Mouse (Mus musculus) layer of hippocampus, postnatal 14 days (tissue): ENCODE data around the gene Adra1b. TPM values are rescaled to one million over a fixed set of nuclear protein-coding genes. Genes with fewer than 3 reads are reported as not detected.

ENCODE experiments used
- DNase-seq, 2 experiments: peaks; one replicate each; pipeline ENCODE4 v3.0.0; 2021 to 2022; ENCODE audit warnings: low spot score in 2 of 2, mixed read lengths in 1 of 2
- total RNA-seq, 2 experiments: library from RNA; stranded (reverse); gene quantifications; 2 replicates each; pipeline ENCODE4 v1.2.3; 2021

The Adra1b gene
- total RNA-seq, 2 experiments from 2014 or later: 4.1 to 6.0 TPM

- DNase-seq: no peak
Measured at GRCm38 (mm10) chr11:43895323-43895722, 5.7 kb downstream of the Adra1b start.

DNA sequence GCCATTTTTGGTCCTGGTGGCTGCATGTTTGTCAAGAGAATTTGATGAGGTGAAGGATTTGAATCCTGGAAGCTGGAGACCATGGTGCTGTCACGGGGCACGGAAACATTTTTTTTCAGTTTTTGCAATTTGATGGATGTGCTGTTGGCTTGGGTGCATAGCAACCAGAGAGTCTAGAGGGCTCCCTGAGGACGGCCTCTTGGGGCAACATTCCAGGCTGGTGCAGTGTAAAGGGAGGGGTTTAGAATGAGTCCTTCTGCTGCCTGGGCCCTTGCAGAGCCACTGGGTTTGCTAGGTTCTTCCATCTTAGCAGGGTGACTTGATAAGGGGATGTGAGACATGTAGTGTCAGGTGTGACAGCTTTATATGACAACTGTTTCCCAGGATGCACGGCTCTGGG lies 8.5 kb downstream of the Adra1b start:
- DNase-seq: no peak

DNA sequence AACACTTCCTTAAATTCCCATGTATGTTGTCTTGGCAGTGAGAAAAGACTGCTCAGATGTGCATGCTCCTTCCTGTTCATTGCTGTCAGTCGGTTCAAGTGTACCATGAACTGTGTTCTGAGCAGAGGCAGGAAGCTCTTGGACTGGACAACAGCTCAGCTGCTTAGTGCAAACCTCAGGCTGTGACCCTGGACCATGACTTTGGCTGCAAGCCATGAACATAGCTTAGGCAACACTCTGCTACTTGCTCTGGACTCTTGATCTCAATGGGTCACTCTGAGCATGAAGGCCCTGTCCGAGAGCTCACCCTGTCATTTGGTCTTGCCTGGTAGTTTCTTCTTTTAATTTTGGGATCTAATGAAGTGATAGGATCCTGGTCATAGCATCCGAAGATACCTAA lies 9.6 kb downstream of the Adra1b start:
- no peak for DNase-seq

GRCm38 (mm10) chr11:43889208-43889915 lies 11.6 kb downstream of the Adra1b start:
- DNase-seq: no peak

GRCm38 (mm10) chr11:43888736-43889135 lies 12.3 kb downstream of the Adra1b start:
- no peak for DNase-seq

GRCm38 (mm10) chr11:43887597-43887996 lies 13.4 kb downstream of the Adra1b start:
- DNase-seq: no peak

DNA sequence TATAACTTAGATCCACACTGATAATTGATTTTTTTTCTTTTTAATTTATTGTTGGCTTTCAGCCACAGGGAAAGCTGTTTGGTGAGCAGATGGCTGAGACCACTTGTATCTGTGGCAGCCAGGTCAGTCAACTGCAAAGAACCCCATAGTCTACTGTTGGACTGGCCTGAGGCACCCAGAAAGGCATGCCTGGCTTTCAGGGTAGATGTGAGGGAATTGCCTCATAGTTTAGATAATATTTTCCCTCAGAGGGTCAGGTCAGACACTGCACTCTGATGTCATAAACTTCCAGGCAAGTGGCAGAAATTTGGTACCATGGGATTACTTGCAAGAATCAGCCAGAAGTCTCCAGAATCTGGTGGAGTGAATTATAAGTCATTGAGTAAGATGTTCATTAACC lies 16.5 kb downstream of the Adra1b start:
- no peak for DNase-seq

DNA sequence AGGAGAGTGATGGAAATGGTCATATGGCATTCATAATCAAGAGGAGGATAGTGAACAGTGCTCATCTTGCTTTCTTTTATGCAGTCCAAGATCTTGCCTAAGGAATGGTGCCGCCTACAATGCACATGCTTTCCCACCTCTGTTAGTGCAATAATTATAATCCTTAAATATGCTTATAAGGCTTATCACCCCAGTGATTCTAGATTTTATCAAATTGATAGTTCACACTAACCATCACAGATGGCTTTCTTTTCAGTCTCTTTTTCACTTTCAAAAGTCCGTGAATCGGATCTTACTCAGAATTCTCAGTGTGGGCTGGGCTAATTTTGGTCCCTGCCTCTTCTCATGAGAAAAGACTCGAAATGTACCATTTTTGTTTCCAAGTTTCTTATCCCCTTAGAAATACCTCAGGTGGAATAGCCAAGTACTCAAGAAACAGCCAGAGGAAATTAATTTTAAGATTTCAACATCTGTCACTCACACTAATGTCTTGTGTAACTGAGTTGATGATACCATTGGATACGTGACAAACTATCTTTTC lies 17.3 kb downstream of the Adra1b start:
- no peak for DNase-seq

DNA sequence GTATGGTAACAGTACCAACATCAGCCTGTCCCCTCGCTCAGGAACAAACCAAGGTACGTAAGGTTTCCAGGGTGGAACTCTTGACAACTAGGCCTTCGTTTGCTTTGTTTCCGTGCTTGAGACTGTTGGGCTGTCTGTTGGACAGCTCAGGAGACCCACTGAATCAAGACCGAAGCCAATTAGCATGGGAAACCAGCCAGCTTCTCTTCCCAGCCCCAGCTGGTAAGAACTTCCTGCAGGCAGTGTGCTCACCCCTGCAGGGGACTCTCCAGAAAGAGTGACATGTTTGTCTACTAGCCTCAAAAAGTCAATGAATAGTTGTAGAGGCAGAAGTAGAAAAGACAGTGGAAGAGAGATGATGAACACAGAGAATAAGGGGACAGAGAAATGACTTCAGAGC lies 23.8 kb downstream of the Adra1b start:
- no peak for DNase-seq

DNA sequence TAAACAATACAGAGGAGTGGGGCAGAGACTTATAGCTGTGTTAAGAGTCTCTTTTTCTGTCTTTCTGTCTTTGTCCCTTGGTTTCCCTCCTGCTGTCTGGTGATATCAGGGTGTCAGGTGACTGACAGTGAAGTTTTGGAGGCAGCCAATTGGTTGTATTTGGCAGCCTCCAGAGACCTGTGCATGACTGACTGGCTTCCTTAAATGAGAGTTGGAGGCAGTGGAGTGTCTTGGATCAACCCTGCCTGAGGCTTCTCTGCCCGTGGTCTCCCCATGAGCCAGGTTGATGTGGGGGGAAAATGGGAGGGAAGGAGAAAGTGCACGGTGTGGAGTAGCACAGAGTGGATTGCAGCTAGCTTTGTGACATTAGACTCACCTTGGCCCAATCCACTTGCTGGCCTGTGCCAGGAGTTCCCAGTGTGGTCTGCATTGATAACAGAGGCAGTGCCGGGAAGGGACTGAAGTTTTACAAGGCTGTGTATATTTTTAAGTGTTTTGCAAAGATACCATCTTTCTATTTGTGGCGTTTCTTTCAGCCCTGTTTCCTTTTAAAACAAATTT lies 33.2 kb downstream of the Adra1b start:
- DNase-seq: no peak

DNA sequence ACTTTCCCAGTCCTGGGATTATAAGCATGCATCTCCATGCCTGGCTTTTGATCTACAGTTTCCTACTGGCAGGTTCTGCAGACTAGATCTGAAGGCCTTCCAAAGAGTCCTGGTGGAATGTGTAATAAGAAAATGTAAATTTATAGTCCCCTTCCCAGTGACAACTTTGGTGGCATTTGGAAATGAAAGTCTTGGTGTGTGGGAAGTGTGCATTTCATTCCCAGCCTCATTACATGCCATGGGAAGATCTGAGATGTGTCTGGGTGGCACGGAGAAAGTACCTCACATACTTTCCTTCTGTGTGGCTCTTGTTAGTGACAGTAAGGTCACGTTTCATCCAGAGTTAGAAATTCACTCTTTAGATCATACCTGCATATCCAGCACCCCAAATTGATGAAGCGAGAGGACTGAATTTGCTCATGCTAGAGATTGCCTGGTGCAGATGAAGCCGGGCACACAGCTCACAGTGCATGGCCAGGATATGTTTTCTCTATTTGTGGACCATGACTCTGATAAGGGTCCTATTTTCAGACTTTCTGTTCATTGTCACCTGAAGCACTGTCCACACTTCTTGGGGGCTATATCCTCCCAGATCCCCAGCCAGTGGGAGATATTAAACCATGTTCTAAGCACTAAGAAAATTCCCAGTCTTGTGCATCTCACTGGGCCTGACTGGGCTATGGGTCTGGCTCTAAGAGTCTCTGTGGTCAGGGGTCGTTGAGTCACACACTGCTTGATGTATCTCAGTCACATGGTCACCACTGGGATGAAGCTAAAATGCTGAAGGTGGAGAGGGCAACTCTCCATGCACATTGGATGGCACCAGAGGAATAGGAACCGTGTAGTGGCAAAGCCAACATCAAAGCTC lies 35.5 kb downstream of the Adra1b start:
- no peak for DNase-seq

DNA sequence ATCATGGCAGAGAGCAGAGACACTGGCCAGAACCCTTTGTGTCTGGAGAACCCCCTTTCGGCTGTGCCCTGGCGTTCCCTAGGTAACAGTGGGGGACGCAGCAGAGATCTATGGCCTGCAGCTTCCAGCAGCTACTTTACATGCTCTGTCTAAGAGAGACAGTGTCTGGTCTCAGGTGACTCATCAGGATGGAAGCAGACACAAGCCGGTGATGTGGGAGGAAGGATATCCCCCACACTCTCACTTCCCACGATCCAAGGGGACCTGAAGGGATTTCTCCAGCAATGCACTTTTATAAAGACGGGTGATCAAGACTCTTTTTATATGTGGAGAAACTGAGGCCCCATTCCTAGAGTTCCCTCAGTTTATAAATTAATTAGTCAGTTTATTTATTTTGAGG lies 48.0 kb downstream of the Adra1b start:
- no peak for DNase-seq

GRCm38 (mm10) chr11:43848056-43848455 lies 53.0 kb downstream of the Adra1b start:
- no peak for DNase-seq

GRCm38 (mm10) chr11:43841596-43841995 lies 59.4 kb downstream of the Adra1b start:
- no peak for DNase-seq

DNA sequence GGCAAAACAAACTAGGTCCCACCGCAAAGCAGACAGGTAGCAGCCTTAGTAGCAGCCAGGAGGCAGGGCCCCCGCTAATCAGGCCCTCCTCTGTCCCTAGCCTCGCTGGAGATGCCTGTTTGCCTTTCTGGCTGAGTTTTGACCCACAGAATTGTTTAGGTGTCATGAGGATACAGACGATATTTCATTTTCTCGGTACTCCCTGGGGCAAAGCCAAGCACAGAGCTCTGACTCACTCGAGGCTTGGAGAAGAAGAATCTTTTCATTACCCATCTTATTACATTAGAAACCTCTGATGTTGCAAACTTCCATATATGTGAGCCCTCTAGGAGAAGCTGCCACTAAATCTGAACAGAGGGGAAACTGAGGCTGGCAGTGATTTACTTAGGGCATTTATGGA lies 60.5 kb downstream of the Adra1b start:
- DNase-seq: no peak

GRCm38 (mm10) chr11:43835880-43836740 lies 64.9 kb downstream of the Adra1b start:
- peak; percentile 62 to 66 for DNase-seq

- DNase-seq: no peak
Measured at GRCm38 (mm10) chr11:43835456-43835855, 65.6 kb downstream of the Adra1b start.

DNA sequence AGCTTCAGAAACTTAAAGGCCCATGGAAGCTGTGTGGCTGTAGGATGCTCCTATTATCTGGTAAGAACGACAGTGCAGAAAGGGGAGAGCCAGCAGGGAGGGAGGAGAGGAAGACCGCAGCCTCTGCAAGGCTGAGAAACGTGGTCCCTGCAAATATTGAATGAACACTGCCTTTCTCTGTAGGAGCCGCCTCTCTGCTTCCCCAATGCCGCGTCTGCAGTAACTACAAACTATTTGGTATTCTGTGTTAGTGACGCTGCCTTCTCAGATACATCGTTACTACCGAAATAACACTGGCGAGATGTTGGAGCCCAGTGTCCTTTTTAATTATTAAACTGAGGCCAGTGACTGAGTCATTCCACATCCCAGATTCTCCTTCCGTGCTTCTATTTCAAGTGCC lies 66.5 kb downstream of the Adra1b start:
- no peak for DNase-seq

DNA sequence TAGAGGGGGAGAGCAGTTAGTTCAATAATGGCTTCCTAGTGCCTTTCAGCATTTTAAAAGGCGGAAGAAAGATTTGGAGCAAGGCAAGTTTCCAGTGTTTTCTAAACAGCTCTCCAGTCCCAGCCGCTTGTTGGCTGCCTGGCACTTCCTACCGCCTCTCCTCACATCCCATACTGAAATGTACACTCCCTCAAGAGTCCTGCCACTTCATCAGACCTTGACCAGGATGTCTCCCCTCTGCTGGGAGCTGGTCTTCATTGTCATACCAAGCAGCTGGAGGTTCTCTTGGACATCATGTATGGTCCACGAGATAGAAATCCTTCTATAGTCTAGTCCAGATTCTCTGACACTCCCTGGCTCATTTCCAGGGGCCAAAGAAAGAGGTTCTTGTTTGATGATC lies 69.5 kb downstream of the Adra1b start:
- DNase-seq: no peak

- DNase-seq: no peak
Measured at GRCm38 (mm10) chr11:43826769-43827168, 74.2 kb downstream of the Adra1b start.

DNA sequence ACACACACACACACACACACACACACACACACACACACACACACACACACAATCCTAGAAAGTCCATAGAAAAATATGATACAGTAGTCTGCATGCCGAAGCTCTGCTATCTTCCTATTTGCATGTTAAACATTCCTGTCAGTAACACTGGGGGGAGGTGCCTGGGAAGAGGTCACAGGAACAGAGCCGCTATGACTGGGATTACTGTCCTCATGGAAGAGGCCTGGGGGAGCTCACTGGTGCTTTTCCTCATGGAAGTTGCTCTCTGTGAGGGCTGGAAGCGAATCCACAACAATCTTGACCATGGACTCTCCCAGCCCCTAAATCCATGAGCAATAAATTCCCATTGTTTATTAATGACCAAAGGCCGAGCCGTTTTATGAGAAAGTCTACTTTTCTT lies 77.7 kb downstream of the Adra1b start:
- no peak for DNase-seq
